Mouse (Mus musculus) left cerebral cortex, adult 18-20 months (tissue): Measurements from ENCODE around the gene Acsl1. TPM values are rescaled to one million over a fixed set of nuclear protein-coding genes. Genes with fewer than 3 reads are reported as not detected.

ENCODE experiments used
- DNase-seq, 2 experiments: peaks; one replicate each; pipeline ENCODE4 v3.0.0; 2021 to 2022; ENCODE audit warnings: low spot score in 2 of 2, mixed read lengths in 1 of 2
- total RNA-seq, 2 experiments: library from RNA; stranded (reverse); gene quantifications; 2 replicates each; pipeline ENCODE4 v1.2.3; 2021

Acsl1 gene
- total RNA-seq, 2 experiments from 2014 or later, result 45.3 to 49.5 TPM

- no peak for DNase-seq
These were observed 3.8 kb downstream of the Acsl1 start for GRCm38 (mm10) chr8:46474634-46475033.

GRCm38 (mm10) chr8:46475404-46475803, 4.6 kb downstream of the Acsl1 start:
- no peak for DNase-seq

- DNase-seq, result no peak
These were observed 5.1 kb downstream of the Acsl1 start for GRCm38 (mm10) chr8:46475942-46476341.

- no peak for DNase-seq
These were observed 7.1 kb downstream of the Acsl1 start for GRCm38 (mm10) chr8:46477747-46478458.

GRCm38 (mm10) chr8:46478783-46479182, 7.9 kb downstream of the Acsl1 start:
- DNase-seq, result no peak

- DNase-seq, result no peak
These were observed 9.1 kb downstream of the Acsl1 start for GRCm38 (mm10) chr8:46479794-46480532.

GRCm38 (mm10) chr8:46480533-46480900, 9.7 kb downstream of the Acsl1 start:
- no peak for DNase-seq

GRCm38 (mm10) chr8:46482771-46483170, 11.9 kb downstream of the Acsl1 start:
- no peak for DNase-seq

- no peak for DNase-seq
These were observed 12.4 kb downstream of the Acsl1 start for GRCm38 (mm10) chr8:46483247-46483646.

GRCm38 (mm10) chr8:46484077-46484476, 13.2 kb downstream of the Acsl1 start:
- no peak for DNase-seq

GRCm38 (mm10) chr8:46484931-46485463, 14.2 kb downstream of the Acsl1 start:
- no peak for DNase-seq

- no peak for DNase-seq
These were observed 17.3 kb downstream of the Acsl1 start for GRCm38 (mm10) chr8:46488085-46488561.

- no peak for DNase-seq
These were observed 18.4 kb downstream of the Acsl1 start for GRCm38 (mm10) chr8:46489196-46489595.

- no peak for DNase-seq
These were observed 19.4 kb downstream of the Acsl1 start for GRCm38 (mm10) chr8:46490250-46490649.

- DNase-seq, result no peak
These were observed 20.0 kb downstream of the Acsl1 start for GRCm38 (mm10) chr8:46490821-46491220.

- DNase-seq, result no peak
These were observed 22.8 kb downstream of the Acsl1 start for GRCm38 (mm10) chr8:46493495-46494170.

- DNase-seq, result no peak
These were observed 26.0 kb downstream of the Acsl1 start for GRCm38 (mm10) chr8:46496852-46497251.

- DNase-seq, result no peak
These were observed 26.6 kb downstream of the Acsl1 start for GRCm38 (mm10) chr8:46497314-46498011.

- DNase-seq, result no peak
These were observed 28.7 kb downstream of the Acsl1 start for GRCm38 (mm10) chr8:46499376-46500061.

GRCm38 (mm10) chr8:46502333-46503071, 31.7 kb downstream of the Acsl1 start:
- DNase-seq, result no peak
